Mouse (Mus musculus): Measurements from ENCODE around the gene Pdha2. TPM values are rescaled to one million over a fixed set of nuclear protein-coding genes. Genes with fewer than 3 reads are reported as not detected.

The Pdha2 gene
- polyA plus RNA-seq (2017; shearing (Covaris generic)), result not detected

GRCm38 (mm10) chr3:141212255-141212654 is at the start of gene Pdha2:
Gene Pdha2 (minus strand): TSS chr3:141212355.
- ATAC-seq, result no peak

- no peak for ATAC-seq
Measured at GRCm38 (mm10) chr3:141260518-141260917, 48.4 kb upstream of the Pdha2 start.

GRCm38 (mm10) chr3:141251440-141251839 is 39.3 kb upstream of the Pdha2 start:
- ATAC-seq, result no peak

GRCm38 (mm10) chr3:141244725-141245298 is 32.7 kb upstream of the Pdha2 start:
- ATAC-seq, result no peak

- no peak for ATAC-seq
Measured at GRCm38 (mm10) chr3:141238071-141238470, 25.9 kb upstream of the Pdha2 start.

- no peak for ATAC-seq
Measured at GRCm38 (mm10) chr3:141229148-141229547, 17.0 kb upstream of the Pdha2 start.

GRCm38 (mm10) chr3:141222339-141222738 is 10.2 kb upstream of the Pdha2 start:
- no peak for ATAC-seq

GRCm38 (mm10) chr3:141218561-141218960 is 6.4 kb upstream of the Pdha2 start:
- ATAC-seq, result no peak

GRCm38 (mm10) chr3:141216999-141217398 is 4.8 kb upstream of the Pdha2 start:
- ATAC-seq, result no peak

- no peak for ATAC-seq
Measured at GRCm38 (mm10) chr3:141216237-141216636, 4.1 kb upstream of the Pdha2 start.

- no peak for ATAC-seq
Measured at GRCm38 (mm10) chr3:141214789-141215188, 2.6 kb upstream of the Pdha2 start.

GRCm38 (mm10) chr3:141214197-141214596 is 2.0 kb upstream of the Pdha2 start:
- no peak for ATAC-seq

GRCm38 (mm10) chr3:141211644-141212043 is 511 bp downstream of the Pdha2 start:
- ATAC-seq, result no peak

GRCm38 (mm10) chr3:141201766-141202165 is 10.4 kb downstream of the Pdha2 start:
- no peak for ATAC-seq

GRCm38 (mm10) chr3:141197308-141197861 is 14.8 kb downstream of the Pdha2 start:
- no peak for ATAC-seq

- no peak for ATAC-seq
Measured at GRCm38 (mm10) chr3:141191653-141192052, 20.5 kb downstream of the Pdha2 start.

- no peak for ATAC-seq
Measured at GRCm38 (mm10) chr3:141190429-141190828, 21.7 kb downstream of the Pdha2 start.

GRCm38 (mm10) chr3:141160986-141161385 is 51.2 kb downstream of the Pdha2 start:
- no peak for ATAC-seq
